Mouse (Mus musculus) liver, adult 2 months (tissue): ENCODE data around the gene Ptges.

Source experiments
- CTCF ChIP-seq: fragments of 200-500 bp; IDR thresholded peaks from 2 replicates; pipeline ENCODE4 v1.5.1; 2011; ENCODE audit warnings: low read depth, low read length, control low read depth
- POLR2A ChIP-seq: fragments of 200-500 bp; IDR thresholded peaks from 2 replicates; pipeline ENCODE4 v1.6.1; 2011; ENCODE audit warnings: low read length, control low read depth; ENCODE audit not compliant: insufficient read depth; ENCODE audit errors: extremely low read depth

DNA sequence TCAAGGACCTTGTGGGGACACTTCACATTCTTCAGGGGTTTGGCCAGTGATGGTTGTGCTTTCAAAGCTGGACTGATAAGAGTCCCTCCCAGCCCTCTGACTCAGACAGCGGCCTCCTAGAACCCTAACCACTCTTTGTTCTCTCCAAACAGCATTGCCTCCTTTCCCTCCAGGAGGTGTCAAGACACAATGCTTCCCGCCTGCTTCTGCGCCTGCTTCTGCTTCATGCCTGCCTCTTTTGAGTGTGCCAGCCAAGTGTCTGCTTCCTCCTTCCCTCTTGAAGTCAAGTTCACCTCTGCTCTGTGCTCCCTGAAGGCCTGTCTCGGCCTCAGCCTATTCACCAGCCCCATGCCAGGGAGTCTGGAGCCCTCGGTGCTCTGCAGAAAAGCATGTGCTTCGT, 11.5 kb downstream of the Ptges start:
- TF ChIP-seq CTCF (no peak), POLR2A (no peak)
